Mouse (Mus musculus): ENCODE data around the gene Olfr976.
"Not testable (repeated sequence)": the region's sequence is repeated elsewhere in the genome, so short reads cannot be mapped to it uniquely, and the experiment has no call there.

The Olfr976 gene

DNA sequence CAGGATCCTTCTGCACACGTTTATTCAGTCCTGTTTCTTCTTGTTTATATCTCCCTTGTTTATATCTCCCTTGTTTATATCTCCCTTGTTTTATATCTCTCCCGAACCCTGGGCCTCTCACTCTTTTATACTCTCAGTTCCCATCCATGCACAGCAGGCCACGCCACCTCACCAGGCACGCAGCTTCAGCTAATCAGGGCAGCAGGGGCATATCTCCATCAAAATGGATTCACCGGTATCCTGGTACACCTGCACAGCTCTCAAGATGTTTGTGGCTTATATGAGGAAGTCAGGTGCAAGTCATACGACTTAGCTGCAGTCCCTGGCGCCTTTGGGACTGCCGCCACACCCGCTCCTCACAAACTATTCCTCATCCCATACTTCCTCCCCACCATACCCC is at the start of gene Olfr976:
TSS of gene Olfr976 (minus strand) at position 101 of the 400 bp plus-strand sequence.
- in situ Hi-C loops (cut with MseI, MboI): not testable (repeated sequence)

DNA sequence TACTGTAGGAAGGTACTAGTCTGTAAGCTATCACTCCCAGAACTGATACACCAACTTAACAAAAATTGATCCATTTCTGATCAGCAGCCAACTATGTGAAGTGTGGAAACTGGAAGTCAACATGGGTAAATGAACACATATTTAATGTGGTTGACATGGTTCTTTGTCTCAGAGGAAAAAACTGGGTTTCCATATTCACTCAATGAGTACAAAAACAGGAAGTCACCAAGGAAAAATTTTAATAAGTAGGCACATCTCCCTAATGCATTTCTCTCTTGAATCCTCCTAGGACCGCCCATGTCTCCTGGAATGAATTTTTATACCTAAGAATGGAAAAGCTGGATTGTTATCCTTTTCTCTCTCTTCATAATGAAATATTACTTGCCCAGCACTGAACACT is 48.5 kb upstream of the Olfr976 start, which contains the start of gene Olfr980:
TSS of gene Olfr980 (minus strand) at position 101 of the 400 bp plus-strand sequence.
- in situ Hi-C loops (cut with MseI, MboI): no loop called here

DNA sequence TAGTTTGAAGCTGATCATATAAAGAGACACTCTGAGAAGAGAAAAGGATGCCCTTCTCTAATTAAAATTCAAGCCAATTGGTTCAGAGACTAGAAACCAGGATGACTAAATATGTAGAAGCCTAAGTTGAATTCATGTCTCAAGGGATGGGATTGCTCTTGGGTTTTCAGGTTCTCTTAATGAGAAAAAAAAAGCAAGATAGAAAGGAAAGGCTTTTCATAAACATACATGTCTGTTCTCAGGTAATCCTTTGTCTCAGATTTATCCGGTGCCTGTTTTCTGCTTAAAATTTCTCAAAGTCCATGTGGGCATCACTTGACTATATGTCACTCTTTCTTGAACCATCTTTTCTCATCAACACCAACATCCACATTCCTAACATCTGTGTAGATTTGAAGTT is 42.4 kb upstream of the Olfr976 start, which contains the start of gene Olfr979:
TSS of gene Olfr979 (minus strand) at position 101 of the 400 bp plus-strand sequence.
- in situ Hi-C loops (cut with MseI, MboI): no loop called here

DNA sequence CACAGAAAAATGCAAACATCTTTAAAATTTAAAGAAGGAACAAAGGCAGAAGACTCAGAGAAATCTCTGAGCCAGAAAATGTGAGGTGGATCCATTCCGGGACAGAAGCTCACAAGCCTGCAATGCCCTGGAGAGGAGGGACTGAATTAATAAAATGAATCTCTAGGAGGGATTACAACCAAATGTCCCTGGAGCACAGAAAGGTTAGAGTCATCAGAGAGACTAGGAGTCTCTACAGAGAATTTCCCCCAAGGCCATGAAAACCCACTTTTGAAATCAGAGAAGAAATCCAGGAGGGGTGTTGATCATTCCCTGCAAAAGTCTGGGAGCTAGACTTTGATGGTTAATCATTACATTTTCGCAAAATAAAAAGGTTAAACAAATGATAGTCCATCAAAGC is 30.9 kb upstream of the Olfr976 start, which contains the start of gene Olfr978:
TSS of gene Olfr978 (plus strand) at position 301 of the 400 bp plus-strand sequence.
- in situ Hi-C loops (cut with MseI, MboI): no loop called here

DNA sequence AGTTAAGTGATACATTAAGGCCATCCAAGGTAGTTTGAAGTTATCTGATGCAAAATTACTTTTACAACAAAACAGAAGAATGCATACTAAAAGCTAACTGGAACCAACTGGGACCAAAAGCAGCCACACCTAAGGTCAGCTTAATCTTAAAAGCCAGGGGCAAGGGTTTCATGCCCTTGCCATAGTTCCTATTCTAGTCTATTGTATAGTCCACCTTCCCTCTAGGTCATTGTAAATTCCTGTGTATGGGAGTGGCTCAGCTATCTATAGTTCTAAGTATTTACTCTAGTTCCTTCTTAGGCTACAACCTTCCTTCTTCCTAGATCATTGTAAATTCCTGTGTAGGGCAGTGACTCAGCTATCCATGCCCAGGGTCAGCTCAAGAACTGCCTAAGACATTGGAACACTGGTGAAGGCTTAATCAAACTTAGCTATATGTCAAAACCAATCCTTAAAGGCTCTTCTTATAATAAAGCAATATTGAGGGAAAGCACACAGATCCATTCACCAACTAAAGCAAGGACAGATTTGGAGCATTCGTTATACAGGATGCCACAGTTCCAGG is 15.7 kb upstream of the Olfr976 start:
- in situ Hi-C loops (cut with MseI, MboI): not testable (repeated sequence)

DNA sequence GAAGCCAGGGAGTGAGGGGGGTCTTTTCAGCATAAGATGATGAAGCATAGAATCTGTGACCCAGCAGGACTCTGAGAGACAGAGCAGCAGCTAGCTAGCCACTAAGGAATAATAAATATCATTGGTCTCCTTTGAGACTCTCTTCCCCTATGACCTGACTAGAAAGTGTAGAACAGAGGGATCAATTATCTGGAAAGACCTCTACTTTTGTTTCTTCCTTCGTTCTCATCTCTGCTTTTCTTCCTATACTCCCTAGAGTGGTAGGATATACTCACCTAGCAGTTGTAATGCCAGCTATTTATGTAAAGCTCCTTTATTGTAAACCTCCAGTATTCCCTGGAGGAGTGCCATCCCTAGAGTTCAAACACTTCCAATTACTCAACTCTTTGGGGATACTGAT is 9.0 kb downstream of the Olfr976 start, which contains the start of gene Olfr975:
TSS of gene Olfr975 (minus strand) at position 101 of the 400 bp plus-strand sequence.
- in situ Hi-C loops (cut with MseI, MboI): no loop called here

DNA sequence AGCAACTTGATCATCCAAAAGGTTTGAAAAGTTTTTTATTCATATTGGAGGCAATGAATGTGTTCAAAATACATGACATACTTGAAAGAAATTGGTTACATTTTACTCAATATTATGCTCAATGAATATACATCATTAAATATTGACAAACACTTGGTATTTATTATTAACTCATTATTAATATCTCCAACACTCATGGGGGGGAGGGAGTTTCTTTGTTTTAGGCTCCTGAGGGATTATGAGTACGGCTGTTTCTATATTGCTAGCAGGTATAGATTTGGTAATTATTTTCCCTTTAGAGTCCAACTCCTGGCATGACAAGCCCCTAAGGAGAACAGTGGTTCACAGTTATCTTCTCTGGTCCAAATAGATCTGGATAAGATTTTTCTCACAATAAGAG is 23.7 kb downstream of the Olfr976 start, which contains the start of gene Olfr974:
TSS of gene Olfr974 (plus strand) at position 301 of the 400 bp plus-strand sequence.
- in situ Hi-C loops (cut with MseI, MboI): no loop called here

DNA sequence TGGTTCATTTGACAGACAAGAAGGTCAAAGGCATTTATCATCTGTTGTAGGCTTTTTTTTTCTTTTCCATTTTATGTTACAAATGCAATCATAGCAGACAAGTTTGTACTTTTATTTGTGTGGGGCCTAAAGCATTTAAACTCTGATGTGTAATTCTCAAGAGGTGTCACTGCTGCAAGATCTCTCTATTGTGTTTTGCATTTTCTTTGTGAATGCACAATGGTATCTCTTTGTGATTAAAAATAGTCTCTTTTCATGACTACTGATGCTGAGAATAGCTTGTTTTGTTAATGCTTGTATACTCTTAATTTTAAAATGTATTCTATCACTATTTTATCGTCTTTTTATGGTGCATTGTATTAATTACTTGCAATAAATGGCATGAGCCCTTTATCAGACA is 32.1 kb downstream of the Olfr976 start:
- in situ Hi-C loops (cut with MseI, MboI): not testable (repeated sequence)

DNA sequence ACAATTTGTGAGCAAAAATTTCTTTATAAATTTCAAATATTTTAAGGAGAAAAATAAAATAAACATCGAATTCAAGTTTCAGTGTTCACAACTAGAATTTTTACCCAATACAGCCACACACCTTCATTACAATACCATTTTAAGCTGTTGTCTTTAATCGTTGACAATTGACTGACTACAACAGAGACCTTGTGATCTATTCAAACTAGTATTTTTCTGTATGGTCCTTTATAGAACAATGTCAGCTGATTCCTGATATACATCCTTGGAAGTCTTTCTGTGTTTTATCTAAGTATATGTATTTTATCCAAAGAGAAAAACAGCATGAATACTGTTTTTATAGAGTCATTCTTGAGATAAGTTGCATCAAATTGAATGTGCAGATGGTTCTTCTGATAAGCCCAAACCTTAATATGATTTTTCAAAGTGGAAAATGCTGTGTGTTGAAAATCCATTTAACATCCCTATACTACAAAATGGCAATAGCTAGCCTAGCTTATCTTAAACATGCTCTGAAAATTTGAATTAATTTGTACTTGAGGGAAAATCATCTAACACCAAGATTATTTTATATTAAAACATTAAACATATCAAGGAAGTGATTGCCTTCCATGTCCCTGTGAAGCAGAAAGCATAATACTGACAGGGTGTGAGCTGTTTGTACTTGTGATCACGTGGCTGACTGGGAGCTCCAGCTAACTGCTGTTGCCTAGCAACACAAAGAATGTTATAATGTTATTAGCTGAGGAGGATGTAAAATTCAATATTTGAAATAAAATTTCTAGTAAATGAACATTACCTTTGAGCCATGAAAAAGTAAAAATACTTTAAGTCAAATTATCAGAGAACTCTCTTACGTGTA is 32.7 kb downstream of the Olfr976 start:
- in situ Hi-C loops (cut with MseI, MboI): not testable (repeated sequence)

DNA sequence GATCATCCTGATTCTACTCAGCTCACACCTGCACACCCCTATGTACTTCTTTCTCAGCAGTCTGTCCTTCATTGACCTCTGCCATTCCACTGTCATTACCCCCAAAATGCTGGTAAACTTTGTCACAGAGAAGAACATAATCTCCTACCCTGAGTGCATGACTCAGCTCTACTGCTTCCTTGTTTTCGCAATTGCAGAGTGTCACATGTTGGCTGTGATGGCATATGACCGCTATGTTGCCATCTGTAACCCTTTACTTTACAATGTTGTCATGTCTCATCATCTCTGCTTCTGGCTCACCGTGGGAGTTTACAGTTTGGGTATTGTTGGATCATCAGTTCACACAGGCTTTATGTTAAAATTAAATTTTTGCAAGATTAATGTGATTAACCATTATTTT is 51.0 kb downstream of the Olfr976 start:
- in situ Hi-C loops (cut with MseI, MboI): no loop called here

DNA sequence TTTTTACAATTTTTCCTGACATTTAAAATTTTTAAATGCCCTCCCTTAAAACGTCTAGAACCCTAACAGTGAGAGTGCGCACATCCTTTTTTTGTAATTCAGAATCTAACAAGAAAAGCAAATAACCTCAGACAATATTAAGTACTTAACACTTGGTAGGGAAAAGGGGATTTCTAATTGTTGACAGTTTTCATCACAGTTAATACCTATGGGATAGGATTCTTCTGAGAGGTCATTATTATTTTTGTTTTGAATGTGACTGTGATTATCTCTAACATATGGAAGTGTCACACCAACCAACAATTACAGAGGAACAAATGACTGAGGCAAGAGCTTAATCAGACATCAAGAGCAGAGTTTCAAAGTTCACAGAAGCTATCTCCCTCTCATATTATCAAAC is 53.9 kb downstream of the Olfr976 start, which contains the start of gene Olfr229:
TSS of gene Olfr229 (plus strand) at position 301 of the 400 bp plus-strand sequence.
- in situ Hi-C loops (cut with MseI, MboI): no loop called here

DNA sequence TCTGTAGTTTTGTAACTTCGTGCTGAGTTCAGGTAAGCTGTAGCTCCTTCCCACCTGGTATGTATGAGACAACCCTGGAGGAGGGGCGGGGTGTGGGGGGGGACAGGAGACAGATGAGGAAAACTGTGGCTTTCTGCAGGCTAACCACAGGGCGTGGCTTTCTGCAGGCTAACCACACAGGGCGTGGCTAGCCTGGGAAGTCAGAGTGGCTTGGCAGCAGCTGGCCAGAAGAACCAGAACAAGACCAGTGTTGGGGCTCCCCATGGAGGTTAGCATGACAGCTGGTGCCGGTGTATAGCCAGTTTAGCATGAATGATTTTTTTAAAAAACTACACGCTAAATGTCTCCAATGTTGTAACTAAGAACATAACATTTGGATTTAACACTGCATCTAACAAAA is 55.8 kb downstream of the Olfr976 start:
- in situ Hi-C loops (cut with MseI, MboI): no loop called here
